Mouse (Mus musculus) liver, embryonic 14.5 days (tissue): ENCODE data around the gene Plcb3. TPM values are rescaled to one million over a fixed set of nuclear protein-coding genes. Genes with fewer than 3 reads are reported as not detected.

Experiments used
- ATAC-seq: fragments of 200-750 bp; cut with Nextera tagmentation; 2 replicates; pipeline ENCODE4 v1.8.0; 2017; ENCODE audit warnings: moderate number of reproducible peaks, mild to moderate bottlenecking, moderate library complexity; ENCODE audit not compliant: insufficient read depth
- DNase-seq, 3 experiments: peaks; one replicate each; pipeline ENCODE4 v3.0.0-alpha.2; 2012 to 2013; ENCODE audit warnings: low read depth in 3 of 3, low spot score in 3 of 3
- H3K27ac ChIP-seq: fragments of 300-500 bp; sonication (generic); 2 replicates; pipeline ENCODE4 v1.5.1; 2014; ENCODE audit warnings: moderate library complexity, mild to moderate bottlenecking, control low read depth, inconsistent platforms
- H3K27me3 ChIP-seq: fragments of 300-500 bp; sonication (generic); 2 replicates; pipeline ENCODE4 v1.6.1; 2014; ENCODE audit warnings: mild to moderate bottlenecking, low read length, moderate library complexity; ENCODE audit not compliant: control insufficient read depth, insufficient read depth
- H3K36me3 ChIP-seq: fragments of 300-500 bp; sonication (generic); replicated peaks from 2 replicates; pipeline ENCODE4 v1.6.1; 2014; ENCODE audit warnings: low read depth; ENCODE audit not compliant: control insufficient read depth, insufficient read depth
- H3K4me1 ChIP-seq, 2 experiments: fragments of 200-500 bp in 1 of 2; fragments of 300-500 bp in 1 of 2; sonication (generic) in 1 of 2; replicated peaks; 2 replicates each; pipeline ENCODE4 v1.6.1; 2012 to 2014; ENCODE audit warnings: antibody characterized with exemption in 1 of 2, inconsistent platforms in 1 of 2, low read length in 1 of 2; ENCODE audit not compliant: control insufficient read depth in 2 of 2, insufficient read depth in 2 of 2
- H3K4me2 ChIP-seq: fragments of 300-500 bp; sonication (generic); 2 replicates; pipeline ENCODE4 v1.6.1; 2014; ENCODE audit warnings: low read depth, mild to moderate bottlenecking, control low read depth, moderate library complexity
- H3K4me3 ChIP-seq, 2 experiments: fragments of 200-500 bp in 1 of 2; fragments of 300-500 bp in 1 of 2; sonication (generic) in 1 of 2; 2 replicates each; pipeline ENCODE4 v1.5.1; 2012 to 2014; ENCODE audit warnings: low read depth in 2 of 2, low read length in 2 of 2, mild to moderate bottlenecking in 2 of 2, control low read depth in 1 of 2, inconsistent platforms in 1 of 2, moderate library complexity in 1 of 2; ENCODE audit not compliant: insufficient read depth in 1 of 2
- H3K9ac ChIP-seq: fragments of 300-500 bp; sonication (generic); replicated peaks from 2 replicates; pipeline ENCODE4 v1.6.1; 2014; ENCODE audit warnings: mild to moderate bottlenecking, control low read depth, moderate library complexity
- H3K9me3 ChIP-seq: fragments of 300-500 bp; sonication (generic); 2 replicates; pipeline ENCODE4 v1.6.1; 2016; ENCODE audit warnings: low read length, mixed read lengths; ENCODE audit not compliant: control insufficient read depth
- CTCF ChIP-seq: IDR thresholded peaks from 2 replicates; pipeline ENCODE4 v1.5.1; 2016; ENCODE audit warnings: antibody characterized with exemption, low read depth, control low read depth
- EP300 ChIP-seq: IDR thresholded peaks from 2 replicates; pipeline ENCODE4 v1.6.1; 2016; ENCODE audit warnings: antibody characterized with exemption, low read depth
- WGBS: fragments of 180-500 bp; shearing (Covaris S2); extraction: QIAGEN DNeasy Blood & Tissue Kit; methylation state at CpG from one replicate; pipeline ENCODE4 v1.1.7; 2014; ENCODE audit not compliant: insufficient replicate concordance; 5-methylcytosine and 5-hydroxymethylcytosine counted together
- polyA plus RNA-seq, 2 experiments: library from polyadenylated mRNA; depleted of rRNA in 1 of 2; stranded (reverse) in 1 of 2; unstranded in 1 of 2; fragments of >200 nt; fragmentation: Nextera tagmentation in 1 of 2; extraction: Ambion mirVana in 1 of 2; gene quantifications; 2 replicates each; pipeline versions ENCODE4 v1.2.1 to v1.2.3; 2012 to 2014

Plcb3 gene
- polyA plus RNA-seq, 2 experiments = 4.6 to 7.7 TPM

DNA sequence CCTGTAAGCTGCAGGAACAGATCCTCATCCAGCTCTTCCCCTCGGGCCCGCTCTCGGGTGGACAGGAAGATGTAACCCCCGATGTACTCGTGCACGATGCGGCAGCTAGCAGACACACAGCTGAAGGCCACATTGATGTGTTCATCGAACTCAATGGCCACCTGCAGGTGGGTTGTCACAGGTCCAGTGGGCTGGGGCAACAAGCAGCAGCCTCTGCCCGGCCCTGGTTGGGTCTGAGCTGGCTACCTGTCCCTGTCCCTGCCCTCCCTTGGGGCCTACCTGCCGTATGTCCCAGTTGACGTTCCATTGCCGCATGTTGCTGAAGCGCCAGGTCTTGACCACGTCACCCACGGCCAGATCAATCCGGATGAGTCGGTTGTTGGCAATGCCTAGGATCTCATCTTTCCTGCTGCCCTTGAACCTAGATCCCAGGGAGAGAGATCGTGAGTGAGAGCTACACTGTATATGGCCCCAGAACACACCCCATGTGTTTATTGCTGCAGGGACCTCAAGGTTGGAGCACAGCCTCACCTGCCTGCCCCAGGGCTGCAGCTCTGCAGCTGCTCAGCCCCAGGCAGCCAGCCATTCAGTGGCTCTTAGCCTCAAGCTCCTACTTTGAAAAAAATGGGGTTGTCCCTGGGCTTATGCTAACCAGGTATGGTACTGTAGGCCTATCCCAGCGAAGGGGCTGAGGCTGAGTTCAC is 23.2 kb upstream of the Plcb3 start:
- no peak overlapping the region for H3K9ac ChIP-seq
- ATAC-seq (no peak), DNase-seq (no peak)
- no peaks in the 10 kb centered on the region for H3K27me3 ChIP-seq
- H3K36me3 ChIP-seq = peaks cover 34% of the 10 kb centered on the region
- H3K27ac ChIP-seq = no peak overlapping the region
- H3K4me2 ChIP-seq = no peak overlapping the region
- TF ChIP-seq CTCF (no peak), EP300 (no peak)
- peaks cover 8% of the 10 kb centered on the region in 2 experiments for H3K4me1 ChIP-seq
- no peak overlapping the region for H3K4me3 ChIP-seq
- no peaks in the 10 kb centered on the region for H3K9me3 ChIP-seq
- WGBS = 83% methylated on average over 19 of the region's 19 CpGs

DNA sequence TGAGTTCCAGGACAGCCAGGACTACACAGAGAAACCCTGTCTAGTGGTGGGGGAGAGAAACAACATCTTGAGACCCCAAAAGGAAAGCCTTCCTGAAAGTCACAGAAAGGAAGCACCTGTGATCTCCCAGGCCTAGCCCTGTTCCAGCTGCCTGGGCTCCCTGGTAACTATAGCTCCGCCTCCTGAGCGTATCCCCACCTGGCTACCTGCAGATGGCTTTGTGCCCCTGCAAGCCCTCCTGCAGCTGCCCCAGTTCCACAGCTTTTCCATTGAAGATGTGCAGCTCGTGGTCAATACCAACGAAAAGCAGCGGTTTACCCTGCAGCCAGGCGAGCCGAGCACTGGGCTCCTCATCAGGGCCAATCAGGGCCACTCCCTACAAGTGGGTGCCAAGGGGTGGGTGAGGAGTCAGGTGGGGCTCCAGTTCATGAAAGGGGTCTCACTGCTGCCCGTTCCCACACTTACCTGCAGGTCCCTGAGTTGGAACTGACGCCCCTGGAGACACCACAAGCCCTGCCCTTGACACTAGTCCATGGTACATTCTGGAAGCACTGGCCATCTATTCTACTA is 21.5 kb upstream of the Plcb3 start:
- TF ChIP-seq CTCF = no peak
- no peak for TF ChIP-seq EP300
- DNase-seq (no peak), ATAC-seq (no peak)
- WGBS = 84% methylated on average over 9 of the region's 9 CpGs
- no peak overlapping the region for H3K4me2 ChIP-seq
- no peaks in the 10 kb centered on the region for H3K27me3 ChIP-seq
- peaks cover 34% of the 10 kb centered on the region for H3K36me3 ChIP-seq
- no peak overlapping the region for H3K9ac ChIP-seq
- no peaks in the 10 kb centered on the region for H3K9me3 ChIP-seq
- no peak overlapping the region for H3K4me3 ChIP-seq
- H3K4me1 ChIP-seq = peaks cover 13% of the 10 kb centered on the region in 2 experiments
- no peak overlapping the region for H3K27ac ChIP-seq

DNA sequence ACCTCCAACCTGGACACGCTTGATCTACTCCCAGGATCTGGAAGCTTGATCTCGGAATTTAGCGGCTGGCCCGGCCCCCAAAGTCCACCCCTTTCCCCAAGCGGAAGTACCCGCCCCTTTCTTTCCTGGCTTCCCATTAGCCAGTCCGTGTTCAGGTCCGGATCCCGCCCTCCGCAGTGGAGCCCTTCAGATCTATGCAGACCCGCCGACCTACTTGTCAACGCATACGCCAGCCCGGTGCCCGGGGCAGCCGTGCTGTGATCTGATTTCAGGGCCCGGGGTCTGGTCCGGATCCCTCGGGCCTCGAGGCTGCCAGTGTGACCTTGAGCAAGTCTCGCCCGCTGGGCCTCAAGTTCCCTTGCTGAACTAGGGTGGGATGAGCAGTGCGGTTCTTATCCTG is 19.7 kb upstream of the Plcb3 start, which contains the start of the genes Nudt22 and Trpt1:
Gene Nudt22, minus strand, starts transcription at position 112 of the 400 bp plus-strand sequence.
Gene Trpt1, plus strand, starts transcription at position 126 of the 400 bp plus-strand sequence.
- no peaks in the 10 kb centered on the region for H3K9me3 ChIP-seq
- H3K4me1 ChIP-seq = peaks cover 18 to 22% of the 10 kb centered on the region in 2 experiments
- H3K27me3 ChIP-seq = no peaks in the 10 kb centered on the region
- H3K9ac ChIP-seq = peak within 1 kb of the TSS; percentile 66
- H3K4me3 ChIP-seq = peak within 1 kb of the TSS; percentile 62 to 67
- WGBS = 1% methylated on average over 24 of the region's 24 CpGs
- TF ChIP-seq CTCF (no peak), EP300 (no peak)
- peak within 1 kb of the TSS; percentile 24 for H3K27ac ChIP-seq
- DNase-seq = peak; percentile 76 to 82 (median 78)
- H3K36me3 ChIP-seq = peaks cover 19% of the 10 kb centered on the region
- peak within 1 kb of the TSS; percentile 86 for H3K4me2 ChIP-seq
- peak; percentile 58 for ATAC-seq

DNA sequence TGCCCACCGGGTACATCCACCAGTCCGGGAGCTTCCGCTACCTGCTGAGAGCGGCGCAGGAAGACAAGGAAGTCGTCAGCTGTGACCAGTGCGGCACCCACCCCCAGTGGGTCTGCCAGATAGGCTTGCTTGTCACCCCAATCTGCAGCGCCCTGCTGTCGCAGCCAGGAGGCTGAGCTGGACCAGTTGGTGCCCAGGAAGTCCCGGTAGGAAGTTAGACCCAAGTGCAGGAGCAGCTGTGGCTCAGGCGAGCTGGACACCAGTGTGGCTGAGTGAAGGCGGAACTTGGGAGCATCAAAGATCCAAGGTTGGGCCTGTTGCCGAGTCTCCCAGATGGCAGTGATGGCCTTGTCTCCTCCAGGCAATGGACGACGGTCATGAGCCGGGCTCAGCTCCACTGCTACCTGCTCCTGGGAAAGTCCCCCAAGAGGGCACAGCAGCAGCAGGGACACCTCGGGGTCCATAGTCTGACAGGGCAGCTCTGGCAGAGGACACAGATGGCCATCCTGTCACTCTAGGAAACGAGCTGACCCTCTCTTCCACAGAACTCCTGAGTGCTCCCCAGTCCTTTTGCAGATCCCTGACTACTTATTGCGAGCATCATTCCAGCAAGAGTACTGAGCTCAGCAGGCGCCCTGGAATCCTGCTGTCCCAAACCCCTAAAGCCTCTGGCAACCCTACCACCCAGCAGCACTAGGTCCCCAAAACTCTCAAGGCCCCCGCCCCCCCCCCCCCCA is 19.2 kb upstream of the Plcb3 start:
- Histone ChIP-seq H3K4me1 (peaks cover 18 to 22% of the 10 kb centered on the region in 2 experiments), H3K9me3 (no peaks in the 10 kb centered on the region), H3K36me3 (peaks cover 19% of the 10 kb centered on the region), H3K27me3 (no peaks in the 10 kb centered on the region), H3K4me2 (peak overlapping the region; percentile 86), H3K27ac (no peak overlapping the region), H3K4me3 (peak overlapping the region; percentile 62 to 67), H3K9ac (peak overlapping the region; percentile 66)
- DNase-seq (no peak), ATAC-seq (no peak)
- 42% methylated on average over 21 of the region's 21 CpGs for WGBS
- TF ChIP-seq EP300 (no peak), CTCF (no peak)

DNA sequence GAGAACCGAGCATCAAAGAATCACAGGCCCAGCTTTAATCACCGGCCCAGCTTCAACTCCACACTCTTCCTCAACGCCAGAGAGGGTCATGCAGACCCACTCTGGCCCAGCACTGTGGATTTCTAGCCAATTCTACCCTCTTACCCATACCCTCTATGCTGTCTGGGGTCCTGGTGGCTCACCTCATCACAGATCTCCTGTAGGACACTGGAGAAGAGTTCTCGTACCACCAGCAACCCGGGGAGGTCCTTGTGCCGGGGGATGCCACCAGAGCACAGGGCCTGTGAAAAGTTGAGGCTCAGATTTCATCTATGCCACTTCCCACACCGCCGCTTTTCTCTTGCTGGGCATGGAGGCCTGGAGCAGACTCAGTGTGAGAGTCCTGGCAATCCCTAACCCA is 18.2 kb upstream of the Plcb3 start:
- no peak for ATAC-seq
- 78% methylated on average over 8 of the region's 8 CpGs for WGBS

More for the DNA sequence above, 18.2 kb upstream of the Plcb3 start:
- no peaks in the 10 kb centered on the region for H3K27me3 ChIP-seq
- H3K4me1 ChIP-seq = peaks cover 18 to 22% of the 10 kb centered on the region in 2 experiments
- H3K27ac ChIP-seq = no peak overlapping the region
- H3K36me3 ChIP-seq = peaks cover 16% of the 10 kb centered on the region
- no peaks in the 10 kb centered on the region for H3K9me3 ChIP-seq
- no peak overlapping the region for H3K4me3 ChIP-seq
- no peak overlapping the region for H3K9ac ChIP-seq
- DNase-seq = no peak
- H3K4me2 ChIP-seq = no peak overlapping the region
- TF ChIP-seq EP300 (no peak), CTCF (no peak)
